Mouse (Mus musculus) ovary, adult 18-20 months (tissue): ENCODE measurements at regions not wholly inside any gene's neighbourhood (a gene's known extent, or its start where the extent isn't known, plus 50 kb on each side); places are given as distances from the start of the nearest gene placed in this dataset.

Source experiments
- DNase-seq: peaks from one replicate; pipeline ENCODE4 v3.0.0; 2022; ENCODE audit warnings: low spot score, mixed read lengths

GRCm38 (mm10) chr5:74885958-74886357 lies 158.6 kb downstream of the Chic2 start:
- no peak for DNase-seq

DNA sequence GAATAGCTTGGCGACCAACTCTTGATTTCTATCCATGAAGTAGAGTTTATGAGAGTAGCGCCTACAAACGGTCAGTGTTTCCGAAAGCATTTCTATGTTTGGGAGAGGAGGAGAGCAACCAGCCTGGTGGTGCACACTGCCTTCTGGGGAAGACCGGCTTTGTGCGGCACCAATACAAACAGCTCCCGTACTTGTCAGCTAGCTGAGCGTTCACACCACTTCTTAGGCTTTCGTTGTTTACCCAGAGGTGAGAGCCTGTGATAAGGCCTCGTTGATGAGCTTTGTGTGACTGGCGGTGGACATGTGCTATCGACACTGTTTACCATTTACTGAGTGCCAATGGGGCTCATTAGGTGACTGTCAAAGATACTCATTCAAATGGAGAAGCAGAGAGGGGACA lies 162.0 kb downstream of the Chic2 start:
- DNase-seq = no peak

GRCm38 (mm10) chr5:74880669-74881226 lies 163.8 kb downstream of the Chic2 start:
- DNase-seq = peak; percentile 12

DNA sequence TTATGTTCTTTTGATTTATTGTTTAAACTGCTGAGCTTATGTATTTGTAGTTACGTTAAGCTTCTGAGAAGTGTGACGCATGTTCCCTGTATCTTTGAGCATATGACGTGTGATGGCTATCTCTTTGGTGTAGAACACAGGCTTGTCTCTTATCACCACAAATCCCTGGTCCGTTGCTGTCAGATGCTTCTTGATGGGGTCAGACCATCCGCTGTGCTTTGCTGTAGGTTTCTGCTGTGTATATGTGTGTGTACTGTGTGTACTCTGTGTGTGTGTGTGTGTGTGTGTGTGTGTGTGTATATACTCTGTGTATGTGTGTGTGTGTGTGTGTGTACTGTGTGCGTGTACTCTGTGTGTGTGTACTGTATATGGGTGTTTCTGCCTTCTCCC lies 164.5 kb downstream of the Chic2 start:
- DNase-seq = no peak

DNA sequence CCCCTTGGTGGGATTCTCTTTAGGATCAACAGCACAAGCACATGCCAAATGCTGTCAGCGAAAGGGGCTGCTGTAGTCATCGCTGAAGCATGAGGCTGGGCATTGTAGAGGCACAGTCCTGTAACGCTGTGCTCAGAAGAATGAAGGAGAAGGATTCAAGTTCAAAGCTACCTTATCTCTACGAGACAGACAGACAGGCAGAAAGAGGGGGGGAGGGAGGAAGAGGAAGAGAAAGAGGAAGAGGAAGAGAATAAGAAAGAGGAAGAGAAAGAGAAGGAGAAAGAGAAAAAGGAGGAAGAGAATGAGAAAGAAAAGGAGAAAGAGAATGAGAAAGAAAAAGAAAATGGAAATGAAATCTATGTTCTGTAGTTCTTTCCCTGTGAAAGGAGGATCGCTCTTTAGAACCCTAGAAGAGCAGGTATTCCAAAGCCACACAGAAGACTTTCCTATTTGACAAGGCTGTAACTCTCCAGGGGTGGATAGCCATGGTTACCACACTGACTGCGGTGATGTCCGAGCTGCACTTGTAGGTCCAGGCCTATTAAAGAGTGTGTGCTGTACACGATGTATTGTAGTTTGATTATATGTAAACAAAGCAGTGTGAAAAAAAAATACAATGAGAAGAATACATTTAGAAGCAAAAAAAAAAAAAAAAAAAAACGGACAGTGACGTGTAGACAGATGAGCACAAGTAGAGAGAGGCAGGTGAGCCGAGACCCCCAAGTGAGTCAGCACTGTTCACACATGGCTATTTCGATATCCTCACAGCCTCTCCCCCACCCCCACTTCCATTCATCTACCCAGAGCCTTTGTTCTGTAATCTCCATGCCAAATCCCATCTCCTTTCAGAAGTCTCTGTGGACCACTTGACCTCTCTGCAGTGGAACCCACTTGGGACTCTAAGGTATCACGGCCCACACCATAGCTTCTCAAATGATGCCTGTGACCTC lies 165.2 kb downstream of the Chic2 start:
- no peak for DNase-seq

GRCm38 (mm10) chr5:74877595-74877994 lies 167.0 kb downstream of the Chic2 start:
- DNase-seq = no peak

DNA sequence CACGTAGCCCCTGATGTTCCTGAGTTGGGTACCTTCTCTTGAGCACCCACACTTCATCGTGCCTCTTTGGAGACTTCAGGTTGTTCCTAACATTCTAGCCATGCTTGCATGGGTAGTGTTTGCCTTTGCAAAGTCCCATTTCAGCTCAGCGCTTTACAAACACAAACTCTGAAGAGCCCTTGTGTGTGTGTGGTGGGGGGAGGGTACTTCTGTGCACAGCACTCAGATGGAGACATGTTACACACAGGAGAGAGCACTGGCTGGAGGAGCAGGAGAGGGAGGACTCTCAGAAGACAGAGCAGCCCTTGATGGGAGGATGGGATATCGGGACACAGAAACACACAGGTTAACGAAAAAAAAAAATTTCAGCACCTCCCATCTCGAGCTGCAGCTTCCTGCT lies 167.4 kb downstream of the Chic2 start:
- no peak for DNase-seq

DNA sequence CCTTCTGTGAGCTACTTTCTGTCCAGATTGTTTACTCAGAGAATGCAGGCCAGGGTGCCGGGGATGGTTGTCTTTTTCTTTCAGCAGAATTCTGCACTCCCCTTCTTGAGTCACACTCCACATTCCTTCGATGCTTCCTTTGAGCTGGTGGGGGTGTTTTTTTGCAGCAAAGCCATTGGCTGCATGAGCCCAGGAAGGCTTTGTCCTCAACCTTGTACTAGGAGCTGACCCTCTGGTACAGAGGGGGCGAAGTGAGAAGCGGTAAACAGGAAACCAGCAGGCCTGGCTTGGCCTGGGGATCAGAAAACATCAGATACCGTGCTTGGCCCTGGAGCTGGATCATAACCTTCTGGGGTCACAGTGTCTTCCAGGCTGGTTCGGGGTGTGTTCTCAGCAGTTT lies 169.9 kb downstream of the Chic2 start:
- DNase-seq = peak; percentile 69

GRCm38 (mm10) chr5:74870615-74871014 lies 167.9 kb upstream of the Lnx1 start:
- no peak for DNase-seq

GRCm38 (mm10) chr5:74867113-74867785 lies 164.5 kb upstream of the Lnx1 start:
- no peak for DNase-seq

- no peak for DNase-seq
These were observed 164.0 kb upstream of the Lnx1 start for GRCm38 (mm10) chr5:74866697-74867096.

DNA sequence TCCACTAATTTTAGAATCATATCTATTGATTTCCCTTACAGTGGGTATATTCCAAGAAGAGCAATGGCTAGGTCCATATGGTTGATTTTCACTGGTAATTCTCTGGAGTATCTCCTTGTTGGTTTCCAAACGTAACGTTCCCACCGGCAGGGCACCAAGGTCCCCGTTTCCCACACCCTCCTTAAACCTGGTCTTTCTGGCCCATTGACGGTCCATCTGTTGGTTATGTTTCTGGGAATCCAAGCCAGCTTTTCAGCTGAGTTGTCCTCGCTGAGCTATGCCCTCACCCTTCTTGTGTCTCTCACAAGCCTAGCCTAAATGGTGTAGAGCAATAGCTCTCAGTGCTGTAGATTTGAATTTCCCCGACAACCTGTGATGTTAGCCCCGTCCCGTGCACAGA lies 162.7 kb upstream of the Lnx1 start:
- DNase-seq = no peak

GRCm38 (mm10) chr5:74864540-74865157 lies 161.9 kb upstream of the Lnx1 start:
- DNase-seq = no peak

GRCm38 (mm10) chr5:74861297-74861696 lies 158.6 kb upstream of the Lnx1 start:
- no peak for DNase-seq

- no peak for DNase-seq
These were observed 155.1 kb upstream of the Lnx1 start for GRCm38 (mm10) chr5:74857861-74858260.

GRCm38 (mm10) chr5:74857161-74857560 lies 154.4 kb upstream of the Lnx1 start:
- no peak for DNase-seq

- no peak for DNase-seq
These were observed 145.1 kb upstream of the Lnx1 start for GRCm38 (mm10) chr5:74847824-74848223.

DNA sequence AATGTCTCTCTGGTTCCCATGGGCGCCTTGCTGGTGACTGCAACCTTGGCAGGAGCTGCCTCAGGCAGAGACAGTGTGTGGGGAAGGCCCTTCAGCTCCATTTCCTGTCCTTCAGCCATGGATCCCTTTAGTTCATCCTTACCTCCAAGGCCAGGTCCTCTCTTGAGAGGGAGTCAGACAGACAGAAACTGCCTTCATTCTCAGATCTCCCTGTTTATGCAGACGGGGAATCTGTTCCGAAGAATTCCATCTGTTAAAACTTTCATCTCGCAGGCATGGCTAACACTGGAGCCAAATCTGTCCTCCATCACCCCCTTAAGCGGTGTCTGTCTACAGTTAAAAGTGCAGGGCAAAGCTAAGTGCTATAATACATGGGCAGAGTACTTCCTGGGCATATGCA lies 144.0 kb upstream of the Lnx1 start:
- no peak for DNase-seq

- no peak for DNase-seq
These were observed 131.7 kb upstream of the Lnx1 start for GRCm38 (mm10) chr5:74834401-74834800.

DNA sequence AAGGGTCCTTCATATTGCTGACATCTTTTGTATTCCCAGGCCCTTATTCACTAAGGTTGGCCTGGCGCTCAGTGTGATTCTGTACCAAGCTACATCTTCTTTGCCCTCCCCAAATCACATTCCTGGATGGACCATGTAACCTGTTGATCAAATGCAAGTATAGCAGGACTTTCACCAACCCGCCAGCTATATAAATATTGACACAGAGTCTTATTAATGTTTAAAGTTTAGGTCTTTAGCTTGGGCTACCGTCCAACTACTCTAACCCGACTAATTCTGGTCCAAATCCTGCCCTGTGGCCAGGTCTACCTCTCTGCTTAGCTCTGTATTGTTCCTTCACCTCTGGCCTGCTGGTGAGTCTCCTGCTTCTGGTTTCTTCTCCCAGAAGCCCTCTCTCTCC lies 131.2 kb upstream of the Lnx1 start:
- DNase-seq = no peak

DNA sequence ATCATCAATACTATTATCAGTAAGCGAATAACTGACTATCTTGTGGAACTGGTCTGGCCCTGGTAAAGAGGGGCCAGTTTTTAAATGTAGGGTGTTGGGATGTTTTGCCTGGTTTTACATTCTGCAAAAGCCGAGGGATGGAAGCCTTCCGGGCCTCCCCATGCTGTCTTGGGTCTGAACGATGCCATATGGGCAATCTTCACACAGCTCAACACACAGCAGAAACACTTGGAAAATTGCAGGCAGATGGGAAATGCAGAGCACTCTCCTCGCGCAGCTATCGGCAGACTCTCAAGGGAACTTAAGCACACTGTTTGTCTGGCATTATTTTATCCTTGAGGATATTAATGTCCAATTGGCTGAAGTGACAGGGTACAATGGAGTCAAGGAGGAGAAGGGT lies 129.3 kb upstream of the Lnx1 start:
- DNase-seq = no peak

GRCm38 (mm10) chr5:74830646-74831045 lies 127.9 kb upstream of the Lnx1 start:
- no peak for DNase-seq

- no peak for DNase-seq
These were observed 126.3 kb upstream of the Lnx1 start for GRCm38 (mm10) chr5:74829003-74829402.
